Mouse (Mus musculus): ENCODE data around the gene Cx3cr1. TPM values are rescaled to one million over a fixed set of nuclear protein-coding genes. Genes with fewer than 3 reads are reported as not detected.

Cx3cr1 gene
- polyA plus RNA-seq, 1 experiment: 65.4 TPM

DNA sequence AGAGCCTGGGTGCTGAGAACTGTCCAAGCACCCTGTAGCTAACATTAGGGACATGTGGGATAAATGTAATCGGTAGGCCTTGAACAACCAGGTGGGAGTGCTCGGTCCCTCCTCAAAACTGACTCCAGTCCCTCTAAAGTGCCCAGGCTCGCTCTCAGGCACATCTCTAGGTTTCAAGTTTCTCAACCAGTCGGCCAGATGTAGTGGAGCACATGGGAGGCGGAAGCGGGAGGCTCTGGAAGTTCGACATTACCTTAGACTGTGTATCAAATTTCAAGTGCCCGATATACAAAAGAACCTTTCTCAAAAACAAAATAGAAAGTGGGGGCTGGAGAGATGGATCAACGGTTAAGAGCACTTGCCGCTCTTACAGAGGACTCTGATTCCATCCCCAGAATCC is 130.0 kb downstream of the Cx3cr1 start:
- H3K4me3 ChIP-seq (ENCODE audit: insufficient read depth, low read length): no peak overlapping the region
- no peak for TF ChIP-seq POLR2A (IDR thresholded peaks at IDR 0.05; ENCODE audit: borderline replicate concordance, low read depth, low read length)
- no peak for TF ChIP-seq CTCF (IDR thresholded peaks at IDR 0.05; ENCODE audit: low read depth, low read length)
- H3K27ac ChIP-seq (ENCODE audit: insufficient read depth, low read depth, low read length): no peak overlapping the region
- H3K4me1 ChIP-seq (ENCODE audit: control insufficient read depth, insufficient read depth, low read length): peaks cover 33% of the 10 kb centered on the region

DNA sequence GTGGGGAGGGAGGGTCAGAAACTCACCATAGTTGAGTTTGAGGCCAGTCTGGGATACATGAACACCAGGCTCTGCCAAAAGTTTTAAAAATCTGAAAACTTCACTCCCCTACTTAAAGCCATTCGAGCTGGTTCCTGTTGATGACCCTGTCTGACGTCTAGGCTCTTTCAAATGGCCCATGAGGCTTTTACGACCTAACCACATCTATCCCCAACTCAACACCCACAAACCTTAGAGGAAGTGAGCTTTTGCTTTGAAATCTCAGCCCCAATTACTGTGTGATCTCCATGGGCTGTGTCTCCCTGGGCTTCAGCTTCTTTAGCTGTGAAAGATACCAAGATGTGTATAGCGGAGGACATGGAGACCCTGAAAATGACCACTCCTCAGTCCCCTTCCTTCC is 131.2 kb downstream of the Cx3cr1 start:
- Histone ChIP-seq H3K27ac (ENCODE audit: insufficient read depth, low read depth, low read length) (no peak overlapping the region), H3K4me1 (ENCODE audit: control insufficient read depth, insufficient read depth, low read length) (peaks cover 28% of the 10 kb centered on the region), H3K4me3 (ENCODE audit: insufficient read depth, low read length) (no peak overlapping the region)
- TF ChIP-seq CTCF (IDR thresholded peaks at IDR 0.05; ENCODE audit: low read depth, low read length) (no peak), POLR2A (IDR thresholded peaks at IDR 0.05; ENCODE audit: borderline replicate concordance, low read depth, low read length) (no peak)

DNA sequence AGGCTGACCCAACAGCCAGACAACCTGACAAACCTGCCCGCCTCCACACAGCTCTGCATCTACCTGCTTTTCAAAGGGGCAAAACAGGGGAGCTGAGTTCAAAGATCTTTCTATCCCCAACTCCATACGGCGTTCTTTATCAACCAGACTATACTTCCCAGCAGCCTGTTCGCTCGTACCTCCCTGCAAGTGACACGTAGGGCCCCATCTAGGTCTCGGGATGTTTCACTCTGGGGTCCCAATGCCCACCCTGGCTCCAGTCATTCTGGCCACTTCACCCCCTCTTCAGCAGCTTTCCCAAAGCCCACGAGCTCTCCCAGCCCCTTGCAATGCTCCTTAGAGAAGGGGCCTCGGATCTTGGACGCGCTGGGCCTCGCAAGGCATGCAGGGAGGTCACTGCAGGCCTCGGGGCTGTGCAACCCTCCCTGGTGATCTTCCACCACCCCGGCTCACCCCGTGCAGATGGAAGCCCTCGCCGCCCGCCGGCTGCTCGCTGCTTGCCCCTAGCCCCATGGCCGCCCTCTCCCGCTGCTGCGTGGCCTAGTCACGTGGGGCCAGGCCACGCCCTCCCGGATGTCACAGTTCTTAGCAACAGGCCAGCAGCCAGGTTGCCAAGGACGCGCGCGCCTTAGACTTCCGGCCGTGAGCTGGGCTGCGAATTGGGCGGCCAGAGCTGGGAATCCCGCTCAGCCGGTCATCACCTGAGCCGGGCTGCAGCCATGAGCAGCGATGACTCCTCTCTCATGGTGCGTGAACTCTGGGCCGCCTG is 132.5 kb downstream of the Cx3cr1 start, which contains the start of the genes Gorasp1 and Ttc21a:
Gene Gorasp1 (minus strand): TSS at position 561 of the 769 bp plus-strand sequence.
Gene Ttc21a (plus strand): TSS at position 602 of the 769 bp plus-strand sequence.
- Histone ChIP-seq H3K4me1 (ENCODE audit: control insufficient read depth, insufficient read depth, low read length) (peaks cover 22% of the 10 kb centered on the region), H3K27ac (ENCODE audit: insufficient read depth, low read depth, low read length) (peak within 1 kb of the TSS; percentile 54), H3K4me3 (ENCODE audit: insufficient read depth, low read length) (peak within 1 kb of the TSS; percentile 87)
- no peak for TF ChIP-seq CTCF (IDR thresholded peaks at IDR 0.05; ENCODE audit: low read depth, low read length)
- peak; percentile 43; the same call in 1 of the 2 replicates for TF ChIP-seq POLR2A (IDR thresholded peaks at IDR 0.05; ENCODE audit: borderline replicate concordance, low read depth, low read length)

DNA sequence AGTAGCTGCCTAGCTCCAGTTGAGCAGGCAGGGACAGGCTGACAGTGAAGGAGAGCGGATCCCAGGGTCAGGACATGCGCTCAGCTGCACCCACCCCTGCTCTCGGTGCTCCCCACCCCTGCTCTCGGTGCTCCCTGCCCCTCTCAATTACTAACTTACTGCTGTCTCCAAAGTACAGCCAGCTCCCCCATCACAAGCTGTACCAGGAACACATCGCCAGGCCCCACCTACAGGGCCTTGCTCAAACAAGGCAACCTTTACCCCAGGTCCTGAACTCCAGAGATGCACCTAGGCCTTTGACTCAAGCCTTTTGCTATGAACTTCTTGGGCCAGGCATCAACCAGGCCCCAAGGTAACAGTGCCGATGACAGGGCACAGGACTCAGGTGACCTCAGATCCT is 136.0 kb downstream of the Cx3cr1 start:
- Histone ChIP-seq H3K27ac (ENCODE audit: insufficient read depth, low read depth, low read length) (no peak overlapping the region), H3K4me1 (ENCODE audit: control insufficient read depth, insufficient read depth, low read length) (peaks cover 18% of the 10 kb centered on the region), H3K4me3 (ENCODE audit: insufficient read depth, low read length) (no peak overlapping the region)
- no peak for TF ChIP-seq POLR2A (IDR thresholded peaks at IDR 0.05; ENCODE audit: borderline replicate concordance, low read depth, low read length)
- no peak for TF ChIP-seq CTCF (IDR thresholded peaks at IDR 0.05; ENCODE audit: low read depth, low read length)

DNA sequence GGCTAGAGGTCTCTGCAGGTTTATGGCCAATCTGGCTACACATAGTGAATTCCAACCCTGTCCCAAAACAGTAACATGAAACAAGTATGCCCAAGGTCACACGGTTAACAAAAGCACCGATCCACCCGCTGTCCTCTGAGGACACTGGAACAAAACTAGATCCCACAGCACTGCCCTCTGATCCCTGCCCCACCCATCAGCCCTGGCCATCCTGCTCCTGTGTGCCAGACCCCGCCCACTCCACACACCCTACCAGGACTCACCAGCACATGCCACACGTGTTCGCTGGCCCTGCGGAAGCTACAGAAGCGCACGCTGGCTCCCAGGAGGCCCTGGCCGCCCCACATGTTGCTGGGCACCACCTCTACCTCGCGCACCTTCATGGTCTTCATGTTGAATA is 137.3 kb downstream of the Cx3cr1 start:
- Histone ChIP-seq H3K4me3 (ENCODE audit: insufficient read depth, low read length) (no peak overlapping the region), H3K27ac (ENCODE audit: insufficient read depth, low read depth, low read length) (no peak overlapping the region), H3K4me1 (ENCODE audit: control insufficient read depth, insufficient read depth, low read length) (peaks cover 6% of the 10 kb centered on the region)
- TF ChIP-seq CTCF (IDR thresholded peaks at IDR 0.05; ENCODE audit: low read depth, low read length): no peak
- no peak for TF ChIP-seq POLR2A (IDR thresholded peaks at IDR 0.05; ENCODE audit: borderline replicate concordance, low read depth, low read length)

DNA sequence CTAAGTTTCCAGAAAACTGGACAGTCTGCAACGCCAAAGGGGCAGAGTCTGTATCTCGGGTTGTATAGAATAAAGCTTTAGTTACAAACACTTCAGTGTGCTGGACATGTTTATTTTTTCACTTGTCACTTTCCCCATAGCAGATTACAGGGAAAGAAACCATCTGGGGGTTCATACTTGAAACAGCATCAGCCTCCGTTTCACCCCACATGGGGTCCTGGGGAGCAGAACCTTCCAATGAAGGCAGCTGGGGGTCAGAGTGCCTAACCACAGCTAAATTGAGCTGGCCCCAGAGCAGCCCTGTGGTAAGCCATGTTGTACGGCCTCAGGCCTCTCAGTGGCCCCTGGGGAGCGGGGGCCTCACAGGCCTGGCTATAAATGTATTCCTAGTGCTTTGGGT is 143.2 kb downstream of the Cx3cr1 start:
- Histone ChIP-seq H3K27ac (ENCODE audit: insufficient read depth, low read depth, low read length) (no peak overlapping the region), H3K4me1 (ENCODE audit: control insufficient read depth, insufficient read depth, low read length) (peaks cover 22% of the 10 kb centered on the region), H3K4me3 (ENCODE audit: insufficient read depth, low read length) (no peak overlapping the region)
- TF ChIP-seq POLR2A (IDR thresholded peaks at IDR 0.05; ENCODE audit: borderline replicate concordance, low read depth, low read length) (no peak), CTCF (IDR thresholded peaks at IDR 0.05; ENCODE audit: low read depth, low read length) (no peak)

DNA sequence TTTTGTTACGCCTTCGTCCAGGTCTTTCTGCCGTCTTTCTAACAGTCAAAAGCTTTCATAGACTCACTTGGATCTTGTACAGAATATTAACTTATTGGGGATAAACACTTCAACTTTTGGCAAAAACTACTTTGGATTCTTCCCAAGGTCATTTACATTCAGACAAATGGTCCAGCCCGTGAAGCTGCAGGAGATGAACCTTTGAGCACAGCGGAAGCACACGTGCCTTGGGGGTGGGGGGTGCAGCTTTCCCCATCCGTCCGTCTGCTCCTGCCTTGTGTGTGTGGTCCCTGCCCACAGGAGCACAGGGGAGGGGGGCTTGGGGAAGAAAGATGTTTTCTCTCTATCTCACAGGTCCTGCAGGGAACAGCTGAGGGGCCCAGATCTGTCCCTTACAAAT is 143.9 kb downstream of the Cx3cr1 start:
- TF ChIP-seq POLR2A (IDR thresholded peaks at IDR 0.05; ENCODE audit: borderline replicate concordance, low read depth, low read length): no peak
- peak overlapping the region; percentile 3; the same call in 1 of the 2 replicates for H3K4me3 ChIP-seq (ENCODE audit: insufficient read depth, low read length)
- H3K4me1 ChIP-seq (ENCODE audit: control insufficient read depth, insufficient read depth, low read length): peaks cover 22% of the 10 kb centered on the region
- H3K27ac ChIP-seq (ENCODE audit: insufficient read depth, low read depth, low read length): peak overlapping the region; percentile 82

DNA sequence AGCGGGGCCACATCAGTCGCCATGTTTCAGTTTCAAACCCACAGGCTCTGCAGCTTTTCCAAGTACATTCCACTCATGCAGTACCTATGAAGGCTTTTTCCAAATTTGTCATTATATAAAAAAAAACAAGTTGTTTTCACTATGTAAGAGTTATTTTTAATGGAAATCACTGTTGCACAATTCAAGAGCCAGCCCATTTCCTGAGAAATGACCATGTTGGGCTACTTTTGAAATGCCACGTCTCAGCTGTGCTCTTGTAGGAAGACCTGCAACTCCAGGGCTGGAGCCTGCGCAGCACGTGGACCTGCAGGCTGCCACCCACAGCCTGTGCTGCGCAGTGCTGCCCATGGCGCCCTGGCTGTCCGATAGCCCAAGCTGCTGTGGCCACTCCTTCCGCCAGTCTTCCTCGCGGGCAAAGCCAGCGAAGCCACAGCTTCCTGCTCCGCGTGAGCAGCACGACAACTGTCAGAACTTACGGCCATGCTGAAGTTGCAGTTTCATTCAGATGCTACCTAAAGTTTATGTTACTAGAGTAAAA is 144.5 kb downstream of the Cx3cr1 start:
- no peak overlapping the region; the same call in 1 of the 2 replicates for H3K4me3 ChIP-seq (ENCODE audit: insufficient read depth, low read length)

DNA sequence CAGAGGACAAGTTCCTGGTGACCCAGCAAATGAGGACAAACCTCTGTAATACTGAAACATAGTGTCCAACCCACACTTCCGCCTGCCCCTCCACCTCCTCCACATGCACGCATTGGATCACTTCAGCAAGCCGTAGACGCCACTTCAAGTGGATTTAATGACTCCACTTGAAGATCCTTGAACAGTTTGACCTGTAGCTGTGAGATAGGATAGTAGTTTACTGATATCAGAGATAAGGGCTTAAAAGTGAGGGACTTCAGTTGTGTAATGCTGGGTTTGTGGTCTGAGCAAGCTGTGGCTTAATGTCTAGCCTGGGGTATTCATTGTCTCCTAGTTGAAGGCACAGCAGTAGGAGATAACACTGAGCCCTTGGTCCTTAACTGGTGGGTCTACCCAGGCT is 146.2 kb downstream of the Cx3cr1 start:
- no peak for TF ChIP-seq POLR2A (IDR thresholded peaks at IDR 0.05; ENCODE audit: borderline replicate concordance, low read depth, low read length)
- no peak for TF ChIP-seq CTCF (IDR thresholded peaks at IDR 0.05; ENCODE audit: low read depth, low read length)
- Histone ChIP-seq H3K4me1 (ENCODE audit: control insufficient read depth, insufficient read depth, low read length) (peaks cover 22% of the 10 kb centered on the region), H3K4me3 (ENCODE audit: insufficient read depth, low read length) (no peak overlapping the region), H3K27ac (ENCODE audit: insufficient read depth, low read depth, low read length) (no peak overlapping the region)

More for the DNA sequence above, 144.5 kb downstream of the Cx3cr1 start:
- TF ChIP-seq CTCF (IDR thresholded peaks at IDR 0.05; ENCODE audit: low read depth, low read length) (no peak), POLR2A (IDR thresholded peaks at IDR 0.05; ENCODE audit: borderline replicate concordance, low read depth, low read length) (no peak)
- Histone ChIP-seq H3K4me1 (ENCODE audit: control insufficient read depth, insufficient read depth, low read length) (peaks cover 22% of the 10 kb centered on the region), H3K27ac (ENCODE audit: insufficient read depth, low read depth, low read length) (peak overlapping the region; percentile 82)

DNA sequence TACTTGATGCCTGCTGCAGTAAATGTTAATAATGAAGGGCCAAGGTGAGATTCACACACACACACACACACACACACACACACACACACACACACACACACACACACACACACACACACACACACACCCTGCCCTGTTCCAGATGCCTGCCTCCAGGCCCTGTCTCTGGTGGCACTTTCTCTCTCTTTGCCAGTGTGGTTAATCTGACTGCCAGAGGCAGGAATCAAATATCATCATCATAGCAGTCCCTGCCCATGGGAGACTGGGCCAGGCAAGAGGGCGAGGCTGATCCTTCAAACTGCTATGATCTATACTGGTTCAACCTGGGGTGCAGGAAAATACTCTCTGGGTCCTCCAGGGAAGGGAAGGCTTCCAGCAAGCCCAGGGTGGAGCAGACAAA is 149.8 kb downstream of the Cx3cr1 start:
- TF ChIP-seq POLR2A (IDR thresholded peaks at IDR 0.05; ENCODE audit: borderline replicate concordance, low read depth, low read length) (no peak), CTCF (IDR thresholded peaks at IDR 0.05; ENCODE audit: low read depth, low read length) (no peak)
- peaks cover 6% of the 10 kb centered on the region for H3K4me1 ChIP-seq (ENCODE audit: control insufficient read depth, insufficient read depth, low read length)

More for the DNA sequence above, 149.8 kb downstream of the Cx3cr1 start:
- Histone ChIP-seq H3K4me3 (ENCODE audit: insufficient read depth, low read length) (no peak overlapping the region), H3K27ac (ENCODE audit: insufficient read depth, low read depth, low read length) (no peak overlapping the region)

All from bone marrow macrophage, adult 2 months (primary cell).